Mouse (Mus musculus): ENCODE measurements around the gene Cdk8. TPM values are rescaled to one million over a fixed set of nuclear protein-coding genes. Genes with fewer than 3 reads are reported as not detected.

Gene Cdk8
- total RNA-seq, 2 experiments from 2014 or later: 39.6 to 50.6 TPM

GRCm38 (mm10) chr5:146352006-146352405, 121.0 kb downstream of the Cdk8 start:
- no peak for ATAC-seq (replicated peaks; ENCODE audit: low FRiP score, poor library complexity, severe bottlenecking)

Other genes starting within 250 kb of the Cdk8 start
- not detected in 2 replicates for gene Cyp3a25, start 221.6 kb upstream of the Cdk8 start, total RNA-seq (2015; ENCODE audit: low replicate concordance)
- gene Cyp3a25, start 221.6 kb upstream of the Cdk8 start, total RNA-seq (2017; ENCODE audit: low replicate concordance): not detected in 2 replicates
- gene Cyp3a59, start 152.0 kb upstream of the Cdk8 start, total RNA-seq (2015; ENCODE audit: low replicate concordance): not detected in 2 replicates
- not detected in 2 replicates for gene Cyp3a59, start 152.0 kb upstream of the Cdk8 start, total RNA-seq (2017; ENCODE audit: low replicate concordance)
- gene Gm5565, start 70.7 kb upstream of the Cdk8 start, total RNA-seq (2015; ENCODE audit: low replicate concordance): not detected in 2 replicates
- gene Gm5565, start 70.7 kb upstream of the Cdk8 start, total RNA-seq (2017; ENCODE audit: low replicate concordance): not detected in 2 replicates
- not detected in 2 replicates for gene Gm6309, start 60.5 kb upstream of the Cdk8 start, total RNA-seq (2015; ENCODE audit: low replicate concordance)
- not detected in 2 replicates for gene Gm6309, start 60.5 kb upstream of the Cdk8 start, total RNA-seq (2017; ENCODE audit: low replicate concordance)
- not detected in 2 replicates for gene 1700001J03Rik, start 45.9 kb upstream of the Cdk8 start, total RNA-seq (2015; ENCODE audit: low replicate concordance)
- not detected in 2 replicates for gene 1700001J03Rik, start 45.9 kb upstream of the Cdk8 start, total RNA-seq (2017; ENCODE audit: low replicate concordance)
- gene Rnf6, start 9.7 kb upstream of the Cdk8 start, total RNA-seq (2015; ENCODE audit: low replicate concordance): 9.0 and 13.6 TPM in 2 replicates
- 25.9 and 26.5 TPM in 2 replicates for gene Rnf6, start 9.7 kb upstream of the Cdk8 start, total RNA-seq (2017; ENCODE audit: low replicate concordance)
- not detected in 2 replicates for gene Wasf3, start 153.8 kb downstream of the Cdk8 start, total RNA-seq (2015; ENCODE audit: low replicate concordance)
- not detected in 2 replicates for gene Wasf3, start 153.8 kb downstream of the Cdk8 start, total RNA-seq (2017; ENCODE audit: low replicate concordance)